20 mouse cellular contexts compared by ENCODE assay signal in genomic region chr10:20668577-20668976, GRCm38 (mm10). TPM values are rescaled to one million over a fixed set of nuclear protein-coding genes. Genes with fewer than 3 reads are reported as not detected.
DNase-seq lines count a peak whose midpoint lies in the region; ATAC-seq lines count a peak whose summit lies in the region.
"Had no signal": no experiment of that assay in that cellular context is flagged by ENCODE, and none has a peak within 500 bp of the region (broad histone marks: within the 10 kb centered on the region; RNA-seq: fewer than 3 reads in every experiment).

No protein-coding gene starts in this region.

- ATAC-seq in hindbrain, embryonic 16.5 days = 0 out of 2 replicates have a peak, but pooled peaks have one; percentile 37
- no peak for ATAC-seq in hindbrain, embryonic 12.5 days (ENCODE audit: low FRiP score)
- peak; percentile 43; the same call in 1 of the 2 replicates for ATAC-seq in midbrain, embryonic 16.5 days
- ATAC-seq: forebrain, postnatal 0 days; hindbrain, postnatal 0 days had no signal

- no peaks in the 10 kb centered on the region for H3K27me3 ChIP-seq in hindbrain, embryonic 16.5 days (replicated peaks; ENCODE audit: control insufficient read depth, insufficient read depth, low read length)
- no peaks in the 10 kb centered on the region for H3K27me3 ChIP-seq in hindbrain, embryonic 12.5 days
- H3K27me3 ChIP-seq in midbrain, embryonic 16.5 days (ENCODE audit: control insufficient read depth, insufficient read depth, low read depth, low read length) = no peaks in the 10 kb centered on the region
- no peaks in the 10 kb centered on the region for H3K27me3 ChIP-seq in midbrain, embryonic 10.5 days (ENCODE audit: low read depth, poor library complexity, severe bottlenecking)
- H3K27me3 ChIP-seq: forebrain, embryonic 13.5 days; heart, embryonic 13.5 days had no signal

- H3K4me1 ChIP-seq in hindbrain, embryonic 16.5 days (ENCODE audit: control insufficient read depth, insufficient read depth, low read depth, low read length) = no peaks in the 10 kb centered on the region
- no peaks in the 10 kb centered on the region for H3K4me1 ChIP-seq in hindbrain, embryonic 12.5 days
- H3K4me1 ChIP-seq in midbrain, embryonic 16.5 days (ENCODE audit: control insufficient read depth, insufficient read depth, low read length) = peaks cover 15% of the 10 kb centered on the region
- H3K4me1 ChIP-seq in midbrain, embryonic 10.5 days = peaks cover 11% of the 10 kb centered on the region

- H3K27ac ChIP-seq in hindbrain, embryonic 16.5 days (ENCODE audit: low read depth, low read length) = no peak overlapping the region; the same call in 1 of the 2 replicates
- H3K27ac ChIP-seq in hindbrain, embryonic 12.5 days = no peak overlapping the region
- peak overlapping the region; percentile 63 for H3K27ac ChIP-seq in midbrain, embryonic 16.5 days (ENCODE audit: low read length)
- H3K27ac ChIP-seq in midbrain, embryonic 10.5 days (replicated peaks) = no peak overlapping the region
- H3K27ac ChIP-seq: forebrain, embryonic 13.5 days; heart, adult 2 months; heart, embryonic 13.5 days had no signal

- no peaks in the 10 kb centered on the region for H3K36me3 ChIP-seq in hindbrain, embryonic 16.5 days (ENCODE audit: control insufficient read depth, insufficient read depth, low read length)
- no peaks in the 10 kb centered on the region for H3K36me3 ChIP-seq in hindbrain, embryonic 12.5 days
- H3K36me3 ChIP-seq in midbrain, embryonic 16.5 days (ENCODE audit: control insufficient read depth, insufficient read depth, low read length) = no peaks in the 10 kb centered on the region
- H3K36me3 ChIP-seq in midbrain, embryonic 10.5 days = no peaks in the 10 kb centered on the region
- H3K36me3 ChIP-seq: embryonic facial prominence, embryonic 10.5 days; heart, embryonic 13.5 days had no signal

- peak; percentile 21 for DNase-seq in heart, adult 11 months
- no peak for DNase-seq in heart, adult 18-20 months
- no peak for DNase-seq in midbrain, embryonic 10.5 days (ENCODE audit: low spot score)
- no peak for DNase-seq in retina, postnatal 1 day
- DNase-seq: adrenal gland, postnatal 10 days; cerebellum, adult 18-20 months; cerebellum, adult 9-11 months; cerebellum, postnatal 36 days; gastrocnemius, postnatal 36 days; heart, adult 2 months; heart, postnatal 36 days had no signal

- no peak overlapping the region for H3K9ac ChIP-seq in hindbrain, embryonic 16.5 days (ENCODE audit: low read depth, low read length)
- H3K9ac ChIP-seq in hindbrain, embryonic 12.5 days = no peak overlapping the region
- H3K9ac ChIP-seq in midbrain, embryonic 16.5 days (ENCODE audit: low read depth, low read length) = no peak overlapping the region; the same call in 1 of the 2 replicates
- H3K9ac ChIP-seq: forebrain, embryonic 13.5 days; forebrain, postnatal 0 days; heart, embryonic 13.5 days had no signal

- H3K4me3 ChIP-seq in hindbrain, embryonic 16.5 days (ENCODE audit: low read length) = no peak overlapping the region
- H3K4me3 ChIP-seq in hindbrain, embryonic 12.5 days = no peak overlapping the region
- no peak overlapping the region for H3K4me3 ChIP-seq in midbrain, embryonic 16.5 days (ENCODE audit: low read depth, low read length)
- H3K4me3 ChIP-seq in midbrain, embryonic 10.5 days = no peak overlapping the region
- H3K4me3 ChIP-seq: embryonic facial prominence, embryonic 10.5 days; forebrain, embryonic 13.5 days; heart, adult 2 months; heart, embryonic 13.5 days had no signal

- WGBS in hindbrain, embryonic 16.5 days = 24% methylated on average over 4 of the region's 4 CpGs
- 38% methylated on average over 4 of the region's 4 CpGs for WGBS in hindbrain, embryonic 12.5 days
- 17% methylated on average over 4 of the region's 4 CpGs for WGBS in midbrain, embryonic 16.5 days
- 32% methylated on average over 4 of the region's 4 CpGs for WGBS in midbrain, embryonic 10.5 days

- no peaks in the 10 kb centered on the region for H3K9me3 ChIP-seq in hindbrain, embryonic 16.5 days (ENCODE audit: control insufficient read depth, low read length)
- H3K9me3 ChIP-seq in hindbrain, embryonic 12.5 days (replicated peaks) = no peaks in the 10 kb centered on the region
- no peaks in the 10 kb centered on the region for H3K9me3 ChIP-seq in midbrain, embryonic 16.5 days (replicated peaks; ENCODE audit: control insufficient read depth, low read length, poor library complexity, severe bottlenecking)
- H3K9me3 ChIP-seq in midbrain, embryonic 10.5 days (replicated peaks) = no peaks in the 10 kb centered on the region
- H3K9me3 ChIP-seq: embryonic facial prominence, embryonic 10.5 days; forebrain, embryonic 13.5 days; heart, embryonic 13.5 days had no signal

- H3K4me2 ChIP-seq in hindbrain, embryonic 16.5 days (ENCODE audit: low read length) = no peak overlapping the region
- no peak overlapping the region for H3K4me2 ChIP-seq in hindbrain, embryonic 12.5 days (replicated peaks)
- H3K4me2 ChIP-seq in midbrain, embryonic 16.5 days (ENCODE audit: low read length) = no peak overlapping the region
- H3K4me2 ChIP-seq: forebrain, embryonic 13.5 days; heart, embryonic 13.5 days had no signal

RNA-seq across cellular contexts. Expression of gene Pde7b, which starts 56.3 kb away (rescaled TPM):
- total RNA-seq in heart, adult 18-20 months (2021) = 10 to 100 TPM; 48.3 to 55.4 TPM
- polyA plus RNA-seq in hindbrain, embryonic 16.5 days (2015; fragmentation: Nextera tagmentation; extraction: Ambion mirVana) = 2.8 and 4.0 TPM in 2 replicates
- 6.0 and 6.9 TPM in 2 replicates for polyA plus RNA-seq in hindbrain, embryonic 12.5 days (2016; fragmentation: Nextera tagmentation; extraction: Ambion mirVana)
- polyA plus RNA-seq in midbrain, embryonic 16.5 days (2015; fragmentation: Nextera tagmentation; extraction: Ambion mirVana) = 2.3 and 4.1 TPM in 2 replicates
- polyA plus RNA-seq in midbrain, embryonic 10.5 days (2016; fragmentation: Nextera tagmentation; extraction: Ambion mirVana) = 1.00 and 1.6 TPM in 2 replicates
- total RNA-seq: MEL had no signal
